Mouse (Mus musculus): ENCODE measurements at regions not wholly inside any gene's neighbourhood (a gene's known extent, or its start where the extent isn't known, plus 50 kb on each side); places are given as distances from the start of the nearest gene placed in this dataset.

DNA sequence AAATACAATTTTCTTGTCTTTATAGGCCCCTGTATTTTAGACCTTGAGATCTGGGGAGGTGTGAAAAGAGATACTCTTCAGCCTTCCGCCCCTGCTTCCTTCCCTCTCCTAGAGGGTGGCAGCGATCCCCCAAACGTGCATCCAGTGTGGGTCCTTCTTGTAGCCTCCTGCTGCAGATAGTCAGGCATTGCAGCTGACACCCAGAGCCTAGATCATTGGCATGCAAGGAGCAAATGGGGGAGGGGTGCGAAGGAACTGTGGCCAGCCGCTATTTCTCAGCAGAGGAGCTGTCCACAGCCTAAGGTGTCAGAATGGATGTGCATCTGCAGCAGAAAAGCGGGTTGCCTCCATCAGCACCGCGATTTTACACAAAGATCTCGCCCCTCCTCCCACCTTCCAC lies 629.0 kb upstream of the Cypt12 start:
- TF ChIP-seq POLR2A (IDR thresholded peaks at IDR 0.05; ENCODE audit: insufficient read depth, low read length) (no peak), CTCF (IDR thresholded peaks at IDR 0.05; ENCODE audit: low read depth, low read length) (no peak)
